Mouse (Mus musculus): ENCODE measurements at regions not wholly inside any gene's neighbourhood (a gene's known extent, or its start where the extent isn't known, plus 50 kb on each side); places are given as distances from the start of the nearest gene placed in this dataset.

GRCm38 (mm10) chr12:11906588-11906987, 355.4 kb upstream of the Fam49a start:
- no peak for TF ChIP-seq CTCF (IDR thresholded peaks at IDR 0.05; ENCODE audit: low read depth, low read length)
- TF ChIP-seq POLR2A (IDR thresholded peaks at IDR 0.05; ENCODE audit: borderline replicate concordance, low read depth, low read length) = no peak

Data from bone marrow macrophage, adult 2 months (primary cell).